Mouse (Mus musculus) ES-Bruce4 (cell line): ENCODE measurements around the gene Bahd1.

ENCODE experiments used
- CTCF ChIP-seq: IDR thresholded peaks from one replicate; pipeline ENCODE4 v1.8.1; 2011; ENCODE audit warnings: low read depth, low read length
- POLR2A ChIP-seq: IDR thresholded peaks from one replicate; pipeline ENCODE4 v1.8.1; 2011; ENCODE audit warnings: low read length; ENCODE audit not compliant: insufficient read depth

- TF ChIP-seq POLR2A (peak; percentile 15), CTCF (no peak)
Measured at GRCm38 (mm10) chr2:118926361-118926997, 26.3 kb downstream of the Bahd1 start, which contains the start of gene Chst14.
